Mouse (Mus musculus): ENCODE results near the gene Lmcd1. TPM values are rescaled to one million over a fixed set of nuclear protein-coding genes. Genes with fewer than 3 reads are reported as not detected.

The Lmcd1 gene
- total RNA-seq (2012; rRNA removed) (not detected in 2 replicates), polyA plus RNA-seq (2012; ENCODE audit: insufficient read depth in 1 of 2, insufficient read length in 2 of 2, low read depth in 1 of 2, low replicate concordance in 2 of 2, missing spikeins in 1 of 2) (not detected)

DNA sequence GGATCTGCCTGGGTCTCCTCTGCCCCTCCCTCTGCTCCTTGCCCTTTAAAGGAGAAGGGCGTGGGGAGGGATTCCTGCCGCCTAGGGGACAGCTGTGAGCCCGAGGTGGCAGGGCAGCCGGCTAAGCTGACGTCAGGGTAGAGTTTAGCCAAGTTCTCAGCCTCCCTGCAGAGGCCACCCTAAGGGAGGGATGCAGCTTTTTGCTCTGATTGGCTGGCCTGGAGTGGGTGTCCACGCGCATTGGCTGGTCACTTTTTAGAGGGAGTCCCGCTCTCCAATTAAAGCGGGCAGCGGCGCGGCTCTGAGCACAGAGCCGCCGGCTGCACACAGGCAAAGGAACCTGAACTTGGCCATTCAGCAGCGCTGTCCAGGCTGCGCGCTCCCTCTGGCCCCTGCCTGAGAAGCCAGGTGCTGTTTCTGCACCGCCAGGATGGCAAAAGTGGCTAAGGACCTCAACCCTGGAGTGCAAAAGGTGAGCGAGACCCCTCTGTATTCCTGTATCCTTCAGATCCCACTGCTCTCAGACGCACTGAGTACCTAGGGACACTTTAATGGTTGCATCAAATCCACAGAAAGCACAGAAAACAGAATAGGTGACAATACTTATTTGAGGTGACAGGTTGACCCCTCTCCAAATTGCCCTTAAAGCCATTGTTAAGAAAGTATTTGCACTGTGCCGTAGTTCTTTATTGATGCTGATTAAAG lies at the start of gene Lmcd1:
Lmcd1 (plus strand) TSS at position 258 of the 705 bp plus-strand sequence.
- no peaks in the 10 kb centered on the region for H3K79me2 ChIP-seq (ENCODE audit: control insufficient read depth, insufficient read depth, low read length, poor library complexity)
- no peaks in the 10 kb centered on the region for H3K9me3 ChIP-seq (replicated peaks; ENCODE audit: insufficient read depth, low read length)
- no peaks in the 10 kb centered on the region for H3K4me1 ChIP-seq (ENCODE audit: control insufficient read depth in 1 of 2, insufficient read depth in 2 of 2, low read length in 2 of 2)
- H3K27ac ChIP-seq (ENCODE audit: control insufficient read depth, low read depth, low read length), result no peak within 1 kb of the TSS
- H3K9ac ChIP-seq (ENCODE audit: control insufficient read depth, low read depth, low read length, poor library complexity, severe bottlenecking), result no peak within 1 kb of the TSS
- no peaks in the 10 kb centered on the region for H3K27me3 ChIP-seq (ENCODE audit: control insufficient read depth in 1 of 2, insufficient read depth in 2 of 2, low read length in 2 of 2)
- no peak within 1 kb of the TSS for H3K4me3 ChIP-seq (ENCODE audit: control insufficient read depth in 1 of 2, insufficient read depth in 1 of 2, low read depth in 2 of 2, low read length in 2 of 2)
- no peak for TF ChIP-seq HCFC1 (IDR thresholded peaks at IDR 0.05; ENCODE audit: low read depth, low read length)
- TF ChIP-seq SIN3A (IDR thresholded peaks at IDR 0.05; ENCODE audit: low read length), result no peak
- TF ChIP-seq ELF1 (IDR thresholded peaks at IDR 0.05; ENCODE audit: low read depth, low read length), result no peak
- TF ChIP-seq MEF2A (IDR thresholded peaks at IDR 0.05; ENCODE audit: extremely low read depth, insufficient replicate concordance, low read depth, low read length, poor library complexity, severe bottlenecking), result no peak
- TF ChIP-seq NELFE (IDR thresholded peaks at IDR 0.05; ENCODE audit: low read depth, low read length), result no peak
- TF ChIP-seq RCOR1 (IDR thresholded peaks at IDR 0.05; ENCODE audit: low read depth, low read length), result no peak
- TF ChIP-seq NRF1 (IDR thresholded peaks at IDR 0.05; ENCODE audit: insufficient read depth, low read depth, low read length, poor library complexity, severe bottlenecking), result no peak
- TF ChIP-seq GABPA (IDR thresholded peaks at IDR 0.05; ENCODE audit: low read depth, low read length), result no peak
- TF ChIP-seq UBTF (IDR thresholded peaks at IDR 0.05; ENCODE audit: borderline replicate concordance, insufficient read depth, low read depth, low read length), result no peak
- no peak for TF ChIP-seq ZMIZ1 (IDR thresholded peaks at IDR 0.05; ENCODE audit: low read depth, low read length)
- TF ChIP-seq TBP (IDR thresholded peaks at IDR 0.05; ENCODE audit: low read depth, low read length), result no peak
- no peak for TF ChIP-seq TCF12 (IDR thresholded peaks at IDR 0.05; ENCODE audit: low read depth, low read length)
- TF ChIP-seq BHLHE40 (IDR thresholded peaks at IDR 0.05; ENCODE audit: borderline replicate concordance, low read depth, low read length), result no peak
- TF ChIP-seq ZKSCAN1 (IDR thresholded peaks at IDR 0.05; ENCODE audit: low read depth, low read length), result no peak
- no peak for TF ChIP-seq POLR2AphosphoS2 (IDR thresholded peaks at IDR 0.05; ENCODE audit: low read length)
- no peak for TF ChIP-seq USF2 (IDR thresholded peaks at IDR 0.05; ENCODE audit: borderline replicate concordance in 1 of 2, insufficient read depth in 1 of 2, low read depth in 1 of 2, low read length in 2 of 2)
- no peak for TF ChIP-seq MXI1 (IDR thresholded peaks at IDR 0.05; ENCODE audit: low read depth, low read length)
- no peaks in the 10 kb centered on the region for H3K36me3 ChIP-seq (ENCODE audit: control insufficient read depth in 1 of 2, insufficient read depth in 2 of 2, low read length in 2 of 2)
- no peak for DNase-seq (ENCODE audit: low read depth, low spot score)

Measured in MEL (cell line).